Mouse (Mus musculus) liver, embryonic 14.5 days (tissue): ENCODE data around the gene Rdh16f2.

Experiments
- CTCF ChIP-seq: IDR thresholded peaks from 2 replicates; pipeline ENCODE4 v1.5.1; 2016; ENCODE audit warnings: antibody characterized with exemption, low read depth, control low read depth
- EP300 ChIP-seq: IDR thresholded peaks from 2 replicates; pipeline ENCODE4 v1.6.1; 2016; ENCODE audit warnings: antibody characterized with exemption, low read depth

GRCm38 (mm10) chr10:127922241-127922640 is 56.0 kb downstream of the Rdh16f2 start:
- no peak for TF ChIP-seq CTCF
- no peak for TF ChIP-seq EP300
